Mouse (Mus musculus) thymus, adult 2 months (tissue): ENCODE results near the gene Lcn12. TPM values are rescaled to one million over a fixed set of nuclear protein-coding genes. Genes with fewer than 3 reads are reported as not detected.

Experiments
- DNase-seq: peaks from one replicate; pipeline ENCODE4 v3.0.0; 2021
- H3K27ac ChIP-seq: fragments of 200-500 bp; 2 replicates; pipeline ENCODE4 v1.5.1; 2012; ENCODE audit warnings: low read length, control low read depth; ENCODE audit not compliant: control insufficient read depth, insufficient read depth
- H3K27me3 ChIP-seq: fragments of 200-500 bp; 2 replicates; pipeline ENCODE4 v1.6.1; 2012; ENCODE audit warnings: mild to moderate bottlenecking, low read length, moderate library complexity, mixed read lengths; ENCODE audit not compliant: control insufficient read depth, insufficient read depth
- H3K36me3 ChIP-seq: fragments of 200-500 bp; 2 replicates; pipeline ENCODE4 v1.6.1; 2012; ENCODE audit warnings: mild to moderate bottlenecking, low read length, moderate library complexity; ENCODE audit not compliant: control insufficient read depth, insufficient read depth
- H3K4me1 ChIP-seq: fragments of 200-500 bp; replicated peaks from 2 replicates; pipeline ENCODE4 v1.6.1; 2012; ENCODE audit warnings: low read length; ENCODE audit not compliant: control insufficient read depth, insufficient read depth
- H3K4me3 ChIP-seq: fragments of 200-500 bp; 2 replicates; pipeline ENCODE4 v1.5.1; 2012; ENCODE audit warnings: mild to moderate bottlenecking, low read length, control low read depth, moderate library complexity; ENCODE audit not compliant: control insufficient read depth, insufficient read depth
- CTCF ChIP-seq: fragments of 200-500 bp; IDR thresholded peaks from 2 replicates; pipeline ENCODE4 v1.5.1; 2012; ENCODE audit warnings: mild to moderate bottlenecking, control low read depth, low read length, moderate library complexity, borderline replicate concordance; ENCODE audit not compliant: control insufficient read depth, poor library complexity, insufficient read depth; ENCODE audit errors: extremely low read depth
- POLR2A ChIP-seq: fragments of 200-500 bp; IDR thresholded peaks from 2 replicates; pipeline ENCODE4 v1.6.1; 2012; ENCODE audit warnings: mild to moderate bottlenecking, low read length, control low read depth, moderate library complexity; ENCODE audit not compliant: control insufficient read depth, poor library complexity, insufficient read depth; ENCODE audit errors: extremely low read depth
- WGBS: fragments of 180-500 bp; shearing (Covaris S2); methylation state at CpG from one replicate; pipeline ENCODE4 v1.1.7; 2018; 5-methylcytosine and 5-hydroxymethylcytosine counted together
- polyA plus RNA-seq: library from polyadenylated mRNA; depleted of rRNA; stranded (reverse); fragments of >200 nt; gene quantifications from 2 replicates; pipeline ENCODE4 v1.2.3, GENCODE M21; 2012

Lcn12 gene
- polyA plus RNA-seq, 1 experiment, result not detected

- Histone ChIP-seq H3K4me3 (no peak overlapping the region), H3K27me3 (no peaks in the 10 kb centered on the region), H3K27ac (no peak overlapping the region), H3K36me3 (0 out of 2 replicates have a peak, but pooled peaks cover 3% of the 10 kb centered on the region), H3K4me1 (peaks cover 17% of the 10 kb centered on the region)
- WGBS, result 56% methylated on average over 19 of the region's 19 CpGs
- TF ChIP-seq POLR2A, result no peak
- no peak for TF ChIP-seq CTCF
- DNase-seq, result no peak
These were observed 10.8 kb upstream of the Lcn12 start for GRCm38 (mm10) chr2:25504538-25504937.

DNA sequence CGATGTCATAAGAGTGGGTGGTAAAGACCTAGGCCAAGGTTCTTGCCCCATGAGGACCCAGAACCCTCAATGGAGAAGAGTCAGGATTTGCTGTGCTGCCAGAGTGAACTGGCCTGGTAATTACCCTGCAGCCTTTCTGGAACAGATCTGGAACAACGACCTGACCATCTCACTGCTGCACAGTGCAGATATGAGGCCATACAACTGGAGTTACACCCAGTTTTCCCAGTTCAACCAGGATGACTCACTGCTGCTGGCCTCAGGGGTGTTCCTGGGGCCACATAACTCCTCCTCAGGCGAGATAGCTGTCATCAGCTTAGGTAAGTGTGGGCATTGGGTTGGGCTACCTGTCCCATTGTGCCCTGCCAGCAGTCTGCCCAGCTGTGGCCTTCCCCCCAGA is 9.0 kb upstream of the Lcn12 start:
- 0 out of 2 replicates have a peak, but pooled peaks cover 3% of the 10 kb centered on the region for H3K36me3 ChIP-seq
- no peak for DNase-seq
- no peak overlapping the region for H3K4me3 ChIP-seq
- peaks cover 22% of the 10 kb centered on the region for H3K4me1 ChIP-seq
- TF ChIP-seq POLR2A (no peak), CTCF (no peak)
- no peak overlapping the region for H3K27ac ChIP-seq
- H3K27me3 ChIP-seq, result no peaks in the 10 kb centered on the region
- WGBS, result 97% methylated on average over 3 of the region's 3 CpGs

- Histone ChIP-seq H3K4me1 (peaks cover 29% of the 10 kb centered on the region), H3K27me3 (no peaks in the 10 kb centered on the region), H3K27ac (peak within 1 kb of the TSS; percentile 25; the same call in 1 of the 2 replicates), H3K4me3 (peak within 1 kb of the TSS; percentile 97), H3K36me3 (0 out of 2 replicates have a peak, but pooled peaks cover 3% of the 10 kb centered on the region)
- 82% methylated on average over 20 of the region's 20 CpGs for WGBS
- TF ChIP-seq CTCF, result 0 out of 2 replicates have a peak, but pooled peaks have one; percentile 23
- TF ChIP-seq POLR2A, result no peak
- no peak for DNase-seq
These were observed 8.1 kb upstream of the Lcn12 start, which contains the start of gene C8g for GRCm38 (mm10) chr2:25501593-25502486. Gene C8g (minus strand): TSS chr2:25501719.

DNA sequence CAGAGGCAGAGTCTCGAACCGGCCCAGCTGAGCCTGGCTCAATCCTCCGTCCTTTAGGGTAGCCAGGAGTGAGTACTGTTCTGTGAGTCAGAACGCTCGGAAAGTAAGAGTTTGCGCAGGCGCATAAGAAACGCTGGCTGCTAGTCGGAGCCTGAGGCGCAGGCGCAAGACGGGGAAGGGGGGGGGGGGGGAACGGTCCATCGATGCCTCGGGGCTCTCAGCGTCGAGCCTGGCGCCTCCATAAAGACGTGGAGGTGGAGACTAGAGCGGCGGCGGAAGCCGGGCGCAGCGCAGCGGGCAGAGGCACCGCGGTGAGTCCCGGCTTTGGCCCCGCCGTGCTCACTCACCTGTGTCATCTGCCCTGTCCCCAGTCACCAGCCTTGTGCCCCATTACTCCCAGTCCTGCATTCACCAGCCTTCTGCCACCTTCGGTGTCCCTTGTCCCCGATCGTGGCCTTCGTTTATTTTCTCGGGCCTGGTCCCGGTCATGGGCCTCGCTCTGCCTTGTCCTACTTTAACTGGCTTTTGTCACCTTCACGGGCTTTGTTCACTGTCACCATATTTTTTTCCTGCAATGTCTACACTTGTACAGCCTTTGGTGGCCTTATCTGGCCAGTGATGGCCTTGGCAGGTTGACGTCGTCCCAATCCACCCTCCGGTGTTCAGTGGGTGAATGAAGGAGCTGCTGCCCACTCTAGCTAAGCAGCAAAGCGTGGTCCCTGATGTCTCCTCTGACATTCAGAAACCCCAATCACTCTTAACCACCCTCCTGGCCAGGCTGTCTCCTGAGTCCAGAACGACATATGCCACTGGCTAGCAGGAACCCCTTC is 7.1 kb upstream of the Lcn12 start, which contains the start of gene Fbxw5:
TSS of gene Fbxw5 (plus strand) at position 175 of the 830 bp plus-strand sequence.
- Histone ChIP-seq H3K27ac (peak within 1 kb of the TSS; percentile 33; the same call in 1 of the 2 replicates), H3K27me3 (no peaks in the 10 kb centered on the region), H3K4me1 (peaks cover 29% of the 10 kb centered on the region), H3K36me3 (0 out of 2 replicates have a peak, but pooled peaks cover 3% of the 10 kb centered on the region), H3K4me3 (peak within 1 kb of the TSS; percentile 97)
- WGBS, result under 1% methylated on average over 40 of the region's 44 CpGs
- DNase-seq, result peak; percentile 75
- TF ChIP-seq CTCF (no peak), POLR2A (peak; percentile 58; the same call in 1 of the 2 replicates)

GRCm38 (mm10) chr2:25500071-25500575 is 6.4 kb upstream of the Lcn12 start:
- Histone ChIP-seq H3K4me3 (peak overlapping the region; percentile 47), H3K36me3 (0 out of 2 replicates have a peak, but pooled peaks cover 3% of the 10 kb centered on the region), H3K27me3 (no peaks in the 10 kb centered on the region), H3K27ac (peak overlapping the region; percentile 33; the same call in 1 of the 2 replicates), H3K4me1 (peaks cover 29% of the 10 kb centered on the region)
- 69% methylated on average over 6 of the region's 6 CpGs for WGBS
- no peak for TF ChIP-seq POLR2A
- TF ChIP-seq CTCF, result no peak
- DNase-seq, result no peak

DNA sequence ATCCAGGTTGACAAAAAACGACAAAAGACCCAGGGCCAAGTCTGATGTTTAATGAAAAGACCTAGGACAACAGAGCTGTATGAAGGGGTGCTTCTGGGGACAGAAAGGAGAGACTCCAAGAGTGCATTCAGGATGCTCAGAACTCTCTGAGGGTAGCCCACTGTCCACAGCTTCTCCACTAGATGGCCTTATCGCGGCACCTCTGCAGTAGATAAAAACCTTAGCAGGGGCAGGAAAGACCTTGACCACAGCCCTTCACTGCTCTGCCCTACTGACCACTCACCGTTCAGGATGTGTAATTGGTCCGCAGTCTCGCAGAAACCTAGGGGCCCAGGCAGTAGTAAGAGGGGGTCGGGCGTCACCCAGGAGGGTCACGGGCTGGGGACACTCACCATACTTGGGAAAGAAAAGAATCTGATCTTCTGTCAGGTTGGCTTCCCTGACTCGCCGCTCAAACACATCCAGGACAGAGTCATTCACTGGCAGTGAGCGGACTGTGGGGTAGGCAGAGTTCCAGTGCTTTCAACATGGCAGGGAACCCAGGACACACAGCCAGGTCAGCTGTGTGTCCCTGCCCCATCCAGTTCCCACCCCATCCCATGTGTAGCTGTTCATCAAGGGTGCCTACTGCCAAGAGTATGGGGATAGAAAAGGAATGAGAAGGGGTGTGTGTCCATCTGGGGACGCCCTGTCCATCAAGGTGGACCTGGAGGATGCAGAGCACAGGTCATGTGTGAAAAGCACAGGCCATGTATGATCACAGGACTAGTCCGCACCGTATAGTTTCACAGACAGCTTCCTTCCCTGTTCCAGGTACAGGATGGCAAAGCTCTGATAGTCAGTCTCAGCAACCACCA is 5.1 kb upstream of the Lcn12 start:
- peaks cover 29% of the 10 kb centered on the region for H3K4me1 ChIP-seq
- no peak for DNase-seq
- H3K4me3 ChIP-seq, result no peak overlapping the region
- H3K27me3 ChIP-seq, result no peaks in the 10 kb centered on the region
- H3K27ac ChIP-seq, result no peak overlapping the region
- H3K36me3 ChIP-seq, result no peaks in the 10 kb centered on the region
- 86% methylated on average over 15 of the region's 15 CpGs for WGBS
- TF ChIP-seq CTCF (no peak), POLR2A (no peak)
